Mouse (Mus musculus) liver, embryonic 16.5 days (tissue): Measurements from ENCODE around the gene Slit3. TPM values are rescaled to one million over a fixed set of nuclear protein-coding genes. Genes with fewer than 3 reads are reported as not detected.

ENCODE experiments used
- ATAC-seq: fragments of 200-750 bp; cut with Nextera tagmentation; 2 replicates; pipeline ENCODE4 v1.8.0; 2017; ENCODE audit warnings: low read depth, mild to moderate bottlenecking, moderate number of reproducible peaks, moderate library complexity
- H3K27ac ChIP-seq: fragments of 300-500 bp; sonication (generic); 2 replicates; pipeline ENCODE4 v1.5.1; 2014; ENCODE audit warnings: mild to moderate bottlenecking, low read length
- H3K27me3 ChIP-seq: fragments of 300-500 bp; sonication (generic); 2 replicates; pipeline ENCODE4 v1.6.1; 2014; ENCODE audit warnings: low read depth, low read length, mixed read lengths; ENCODE audit not compliant: control insufficient read depth, insufficient read depth
- H3K36me3 ChIP-seq: fragments of 300-500 bp; sonication (generic); 2 replicates; pipeline ENCODE4 v1.6.1; 2014; ENCODE audit warnings: mild to moderate bottlenecking; ENCODE audit not compliant: control insufficient read depth, insufficient read depth
- H3K4me1 ChIP-seq: fragments of 300-500 bp; sonication (generic); 2 replicates; pipeline ENCODE4 v1.6.1; 2014; ENCODE audit warnings: low read depth, low read length, mixed read lengths; ENCODE audit not compliant: control insufficient read depth
- H3K4me2 ChIP-seq: fragments of 300-500 bp; sonication (generic); 2 replicates; pipeline ENCODE4 v1.6.1; 2014; ENCODE audit warnings: low read depth, low read length, mixed read lengths
- H3K4me3 ChIP-seq: fragments of 300-500 bp; sonication (generic); 2 replicates; pipeline ENCODE4 v1.5.1; 2014; ENCODE audit warnings: low read depth, mild to moderate bottlenecking, low read length
- H3K9ac ChIP-seq: fragments of 300-500 bp; sonication (generic); 2 replicates; pipeline ENCODE4 v1.6.1; 2014; ENCODE audit warnings: low read depth, low read length
- H3K9me3 ChIP-seq: fragments of 300-500 bp; sonication (generic); replicated peaks from 2 replicates; pipeline ENCODE4 v1.6.1; 2016; ENCODE audit warnings: low read length; ENCODE audit not compliant: control insufficient read depth
- WGBS: fragments of 180-500 bp; shearing (Covaris S2); extraction: QIAGEN DNeasy Blood & Tissue Kit; methylation state at CpG from one replicate; pipeline ENCODE4 v1.1.7; 2014; ENCODE audit not compliant: insufficient replicate concordance; 5-methylcytosine and 5-hydroxymethylcytosine counted together
- polyA plus RNA-seq: library from polyadenylated mRNA; unstranded; fragments of >200 nt; fragmentation: Nextera tagmentation; extraction: Ambion mirVana; gene quantifications from 2 replicates; pipeline ENCODE4 v1.2.1, GENCODE M21; 2015

Gene Slit3
- polyA plus RNA-seq, 1 experiment from 2014 or later, result 0.22 TPM

- Histone ChIP-seq H3K27me3 (no peaks in the 10 kb centered on the region), H3K36me3 (no peaks in the 10 kb centered on the region), H3K9ac (no peak overlapping the region), H3K4me3 (no peak overlapping the region), H3K27ac (no peak overlapping the region), H3K9me3 (no peaks in the 10 kb centered on the region), H3K4me2 (no peak overlapping the region), H3K4me1 (no peaks in the 10 kb centered on the region)
- 39% methylated on average over 4 of the region's 4 CpGs for WGBS
- ATAC-seq, result no peak
Observed at GRCm38 (mm10) chr11:35366611-35367010, 245.6 kb downstream of the Slit3 start.

GRCm38 (mm10) chr11:35367248-35367647 is 246.2 kb downstream of the Slit3 start:
- H3K27ac ChIP-seq, result no peak overlapping the region
- no peak overlapping the region for H3K4me2 ChIP-seq
- 46% methylated on average over 4 of the region's 4 CpGs for WGBS

DNA sequence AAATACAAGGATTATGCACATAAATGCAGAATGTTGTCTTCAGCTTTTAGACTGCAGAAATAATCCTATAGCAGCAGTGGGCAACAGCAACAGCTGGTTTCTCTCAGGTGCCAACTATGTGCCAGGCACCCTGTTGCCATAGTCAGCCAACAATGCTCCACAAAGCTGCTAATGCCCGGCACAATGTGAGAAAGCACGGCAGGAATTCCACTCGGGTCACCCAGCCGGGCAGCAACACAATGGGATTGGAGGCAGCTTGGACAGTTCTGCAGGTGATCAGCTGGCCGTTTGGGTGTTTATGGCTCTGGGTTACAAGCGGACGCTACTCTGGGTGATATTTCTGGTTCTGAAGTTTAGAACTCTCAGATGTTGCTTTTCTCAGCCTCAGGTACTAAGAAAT is 248.9 kb downstream of the Slit3 start:
- Histone ChIP-seq H3K27ac (no peak overlapping the region), H3K4me1 (no peaks in the 10 kb centered on the region), H3K4me3 (no peak overlapping the region), H3K27me3 (no peaks in the 10 kb centered on the region), H3K4me2 (no peak overlapping the region), H3K36me3 (no peaks in the 10 kb centered on the region), H3K9me3 (no peaks in the 10 kb centered on the region), H3K9ac (no peak overlapping the region)
- 41% methylated on average over 7 of the region's 7 CpGs for WGBS
- ATAC-seq, result no peak

More at GRCm38 (mm10) chr11:35367248-35367647, 246.2 kb downstream of the Slit3 start:
- H3K36me3 ChIP-seq, result no peaks in the 10 kb centered on the region
- no peak overlapping the region for H3K9ac ChIP-seq
- no peaks in the 10 kb centered on the region for H3K4me1 ChIP-seq
- no peaks in the 10 kb centered on the region for H3K9me3 ChIP-seq
- ATAC-seq, result no peak
- no peaks in the 10 kb centered on the region for H3K27me3 ChIP-seq
- no peak overlapping the region for H3K4me3 ChIP-seq

DNA sequence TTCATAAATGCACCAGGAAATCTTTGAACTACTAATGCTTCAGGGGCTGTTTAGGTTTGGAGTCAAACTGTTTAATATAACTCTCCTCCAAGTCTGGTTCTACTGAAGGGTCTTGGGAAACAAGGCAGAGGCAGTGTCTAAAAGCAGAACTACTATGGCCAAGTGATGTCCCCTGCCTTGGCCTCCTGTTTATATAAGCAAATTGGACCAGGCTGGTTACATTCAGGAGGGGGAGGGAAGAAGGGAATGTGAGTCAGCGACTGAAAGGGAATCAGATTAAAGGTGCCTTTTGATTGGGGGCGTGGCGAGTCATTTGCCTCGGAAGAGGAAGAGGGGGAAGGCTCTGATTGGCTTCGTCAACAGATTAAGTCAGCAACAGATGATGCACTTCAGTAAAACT is 249.7 kb downstream of the Slit3 start:
- Histone ChIP-seq H3K27ac (no peak overlapping the region), H3K4me2 (no peak overlapping the region), H3K4me3 (no peak overlapping the region), H3K36me3 (no peaks in the 10 kb centered on the region), H3K9ac (no peak overlapping the region), H3K4me1 (no peaks in the 10 kb centered on the region), H3K27me3 (no peaks in the 10 kb centered on the region), H3K9me3 (no peaks in the 10 kb centered on the region)
- 28% methylated on average over 5 of the region's 5 CpGs for WGBS
- ATAC-seq, result no peak

DNA sequence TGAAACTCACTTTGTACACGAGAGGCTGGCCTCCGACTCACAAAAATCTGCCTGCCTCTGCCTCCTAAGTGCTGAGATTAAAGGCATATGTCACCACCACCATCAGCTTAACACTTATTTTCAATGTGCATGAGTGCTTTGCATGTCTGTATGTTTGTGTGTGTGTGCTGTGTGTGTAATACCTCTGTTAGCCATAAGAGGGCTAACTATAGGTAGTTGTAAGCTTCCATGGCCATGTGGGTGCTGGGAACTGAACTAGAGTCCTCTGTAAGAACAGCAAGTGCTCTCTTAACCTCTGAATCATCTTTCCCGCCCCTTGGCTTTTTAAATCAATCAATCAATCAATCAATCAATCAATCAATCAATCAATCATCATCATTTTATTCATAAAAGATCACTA is 251.4 kb downstream of the Slit3 start:
- H3K4me3 ChIP-seq, result no peak overlapping the region
- H3K9ac ChIP-seq, result no peak overlapping the region
- WGBS, result 57% methylated on average over 3 of the region's 3 CpGs
- no peak for ATAC-seq
- no peaks in the 10 kb centered on the region for H3K9me3 ChIP-seq
- H3K27ac ChIP-seq, result no peak overlapping the region
- H3K4me2 ChIP-seq, result no peak overlapping the region
- no peaks in the 10 kb centered on the region for H3K27me3 ChIP-seq
- H3K36me3 ChIP-seq, result no peaks in the 10 kb centered on the region
- H3K4me1 ChIP-seq, result no peaks in the 10 kb centered on the region

DNA sequence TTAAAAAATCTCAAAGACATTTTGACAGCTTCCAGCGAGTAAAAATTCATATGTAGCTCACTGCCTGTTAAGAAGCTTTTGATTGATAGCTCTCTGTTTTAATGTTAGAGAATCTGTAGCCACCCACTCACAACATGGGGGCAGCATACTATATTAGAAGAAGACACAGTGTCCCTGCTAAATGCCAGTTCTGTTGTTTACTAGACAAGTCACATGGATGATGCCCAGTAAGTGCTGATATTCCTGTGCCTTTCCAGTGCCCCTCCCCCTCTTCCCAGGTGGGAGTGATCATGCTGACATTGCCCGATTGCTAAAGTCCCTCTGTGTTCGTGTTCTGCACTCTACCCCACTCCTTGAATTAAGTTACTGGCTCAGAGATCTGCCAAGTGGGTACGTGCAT is 254.0 kb downstream of the Slit3 start:
- ATAC-seq, result no peak
- Histone ChIP-seq H3K4me2 (no peak overlapping the region), H3K27me3 (no peaks in the 10 kb centered on the region), H3K4me3 (no peak overlapping the region), H3K4me1 (no peaks in the 10 kb centered on the region; the same call in 1 of the 2 replicates), H3K9me3 (no peaks in the 10 kb centered on the region), H3K9ac (no peak overlapping the region), H3K36me3 (no peaks in the 10 kb centered on the region), H3K27ac (no peak overlapping the region)
- WGBS, result 49% methylated on average over 4 of the region's 4 CpGs

GRCm38 (mm10) chr11:35378802-35379201 is 257.8 kb downstream of the Slit3 start:
- Histone ChIP-seq H3K4me3 (no peak overlapping the region), H3K4me2 (no peak overlapping the region)

GRCm38 (mm10) chr11:35379407-35379806 is 258.4 kb downstream of the Slit3 start:
- WGBS, result 64% methylated on average over 7 of the region's 7 CpGs
- Histone ChIP-seq H3K9me3 (no peaks in the 10 kb centered on the region), H3K4me3 (no peak overlapping the region)

More at GRCm38 (mm10) chr11:35378802-35379201, 257.8 kb downstream of the Slit3 start:
- no peak for ATAC-seq
- Histone ChIP-seq H3K36me3 (no peaks in the 10 kb centered on the region), H3K9me3 (no peaks in the 10 kb centered on the region), H3K9ac (no peak overlapping the region), H3K27me3 (no peaks in the 10 kb centered on the region), H3K4me1 (no peaks in the 10 kb centered on the region; the same call in 1 of the 2 replicates), H3K27ac (no peak overlapping the region)
- WGBS, result 57% methylated on average over 7 of the region's 7 CpGs

DNA sequence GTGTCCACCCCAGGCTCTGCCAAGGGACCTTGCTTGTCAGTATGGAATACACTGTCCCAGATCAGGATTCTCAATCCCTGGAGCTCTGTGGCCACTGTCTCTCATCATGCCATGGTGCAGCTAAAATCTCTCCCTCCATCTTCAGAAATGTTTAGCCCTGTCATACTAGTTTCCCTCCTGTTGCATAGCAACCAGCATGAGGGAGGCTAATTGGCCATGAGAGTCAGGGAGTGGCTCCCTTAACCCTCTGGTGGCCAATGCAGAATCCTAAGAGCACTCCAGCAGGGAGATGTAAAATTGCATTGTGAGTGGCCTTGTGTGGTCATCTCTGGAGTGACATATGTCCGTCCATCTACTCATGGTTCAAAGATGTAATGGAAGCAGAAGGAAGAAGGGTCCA is 259.7 kb downstream of the Slit3 start:
- no peaks in the 10 kb centered on the region for H3K36me3 ChIP-seq
- H3K4me3 ChIP-seq, result no peak overlapping the region
- H3K4me1 ChIP-seq, result no peaks in the 10 kb centered on the region; the same call in 1 of the 2 replicates
- H3K9ac ChIP-seq, result no peak overlapping the region
- 54% methylated on average over 1 of the region's 1 CpGs for WGBS
- no peak overlapping the region for H3K4me2 ChIP-seq
- no peaks in the 10 kb centered on the region for H3K9me3 ChIP-seq
- no peaks in the 10 kb centered on the region for H3K27me3 ChIP-seq
- ATAC-seq, result no peak
- no peak overlapping the region for H3K27ac ChIP-seq

More at GRCm38 (mm10) chr11:35379407-35379806, 258.4 kb downstream of the Slit3 start:
- no peaks in the 10 kb centered on the region; the same call in 1 of the 2 replicates for H3K4me1 ChIP-seq
- H3K27ac ChIP-seq, result no peak overlapping the region
- no peaks in the 10 kb centered on the region for H3K36me3 ChIP-seq
- no peaks in the 10 kb centered on the region for H3K27me3 ChIP-seq
- H3K9ac ChIP-seq, result no peak overlapping the region
- H3K4me2 ChIP-seq, result no peak overlapping the region
- no peak for ATAC-seq
